Mouse (Mus musculus): ENCODE results near the gene Sytl1.

The Sytl1 gene

GRCm38 (mm10) chr4:133278482-133278881 is 15.6 kb upstream of the Sytl1 start:
- DNase-seq (ENCODE audit: low spot score): no peak

GRCm38 (mm10) chr4:133278067-133278466 is 15.2 kb upstream of the Sytl1 start:
- no peak for DNase-seq (ENCODE audit: low spot score)

- DNase-seq (ENCODE audit: low spot score): peak; percentile 99
These were observed 14.5 kb upstream of the Sytl1 start, which contains the start of gene Tmem222 for GRCm38 (mm10) chr4:133277104-133278026. Gene Tmem222, minus strand, starts transcription at chr4:133277792.

GRCm38 (mm10) chr4:133270929-133271328 is 8.0 kb upstream of the Sytl1 start:
- no peak for DNase-seq (ENCODE audit: low spot score)

- DNase-seq (ENCODE audit: low spot score): no peak
These were observed 6.7 kb upstream of the Sytl1 start for GRCm38 (mm10) chr4:133269596-133269995.

GRCm38 (mm10) chr4:133268931-133269330 is 6.0 kb upstream of the Sytl1 start:
- DNase-seq (ENCODE audit: low spot score): no peak

GRCm38 (mm10) chr4:133266248-133266880 is 3.5 kb upstream of the Sytl1 start:
- DNase-seq (ENCODE audit: low spot score): no peak

GRCm38 (mm10) chr4:133265759-133266158 is 2.8 kb upstream of the Sytl1 start:
- DNase-seq (ENCODE audit: low spot score): no peak

- no peak for DNase-seq (ENCODE audit: low spot score)
These were observed 2.4 kb upstream of the Sytl1 start for GRCm38 (mm10) chr4:133265297-133265696.

- no peak for DNase-seq (ENCODE audit: low spot score)
These were observed 1.6 kb upstream of the Sytl1 start for GRCm38 (mm10) chr4:133264559-133264958.

- no peak for DNase-seq (ENCODE audit: low spot score)
These were observed 843 bp upstream of the Sytl1 start for GRCm38 (mm10) chr4:133263756-133264155.

- no peak for DNase-seq (ENCODE audit: low spot score)
These were observed 543 bp downstream of the Sytl1 start for GRCm38 (mm10) chr4:133262375-133262765.

GRCm38 (mm10) chr4:133261641-133262374 is 1.1 kb downstream of the Sytl1 start:
- no peak for DNase-seq (ENCODE audit: low spot score)

- DNase-seq (ENCODE audit: low spot score): no peak
These were observed 5.0 kb downstream of the Sytl1 start for GRCm38 (mm10) chr4:133257798-133258408.

GRCm38 (mm10) chr4:133257230-133257629 is 5.7 kb downstream of the Sytl1 start:
- DNase-seq (ENCODE audit: low spot score): no peak

- DNase-seq (ENCODE audit: low spot score): no peak
These were observed 6.1 kb downstream of the Sytl1 start for GRCm38 (mm10) chr4:133256820-133257219.

GRCm38 (mm10) chr4:133255392-133255791 is 7.5 kb downstream of the Sytl1 start:
- DNase-seq (ENCODE audit: low spot score): no peak

GRCm38 (mm10) chr4:133253412-133253811 is 9.5 kb downstream of the Sytl1 start:
- no peak for DNase-seq (ENCODE audit: low spot score)

GRCm38 (mm10) chr4:133252089-133252488 is 10.8 kb downstream of the Sytl1 start:
- DNase-seq (ENCODE audit: low spot score): no peak

- DNase-seq (ENCODE audit: low spot score): no peak
These were observed 11.7 kb downstream of the Sytl1 start for GRCm38 (mm10) chr4:133251214-133251613.

- peak; percentile 70 for DNase-seq (ENCODE audit: low spot score)
These were observed 12.3 kb downstream of the Sytl1 start for GRCm38 (mm10) chr4:133250609-133251008.

- no peak for DNase-seq (ENCODE audit: low spot score)
These were observed 15.0 kb downstream of the Sytl1 start for GRCm38 (mm10) chr4:133247806-133248449.
